Mouse (Mus musculus): Measurements from ENCODE around the gene Prima1. TPM values are rescaled to one million over a fixed set of nuclear protein-coding genes. Genes with fewer than 3 reads are reported as not detected.

Gene Prima1
- total RNA-seq (2021), result 1.4 and 1.8 TPM in 2 replicates
- long read RNA-seq, result 0 reads

- peak; percentile 80 for DNase-seq
Measured at GRCm38 (mm10) chr12:103242083-103242581, at the start of gene Prima1. Gene Prima1, minus strand, starts transcription at chr12:103242150.

GRCm38 (mm10) chr12:103287276-103287675 is 45.3 kb upstream of the Prima1 start:
- no peak for DNase-seq

GRCm38 (mm10) chr12:103283411-103283810 is 41.5 kb upstream of the Prima1 start:
- no peak for DNase-seq

GRCm38 (mm10) chr12:103282936-103283335 is 41.0 kb upstream of the Prima1 start:
- DNase-seq, result no peak

- no peak for DNase-seq
Measured at GRCm38 (mm10) chr12:103281912-103282311, 40.0 kb upstream of the Prima1 start.

- DNase-seq, result no peak
Measured at GRCm38 (mm10) chr12:103281491-103281890, 39.5 kb upstream of the Prima1 start.

- no peak for DNase-seq
Measured at GRCm38 (mm10) chr12:103276422-103276821, 34.5 kb upstream of the Prima1 start.

GRCm38 (mm10) chr12:103273732-103274131 is 31.8 kb upstream of the Prima1 start:
- no peak for DNase-seq

GRCm38 (mm10) chr12:103273051-103273450 is 31.1 kb upstream of the Prima1 start:
- DNase-seq, result no peak

- no peak for DNase-seq
Measured at GRCm38 (mm10) chr12:103272176-103272575, 30.2 kb upstream of the Prima1 start.

GRCm38 (mm10) chr12:103266605-103267004 is 24.7 kb upstream of the Prima1 start:
- no peak for DNase-seq

GRCm38 (mm10) chr12:103262017-103262865 is 20.3 kb upstream of the Prima1 start:
- peak; percentile 65 for DNase-seq

GRCm38 (mm10) chr12:103252901-103253434 is 11.0 kb upstream of the Prima1 start:
- DNase-seq, result no peak

- DNase-seq, result no peak
Measured at GRCm38 (mm10) chr12:103251151-103251550, 9.2 kb upstream of the Prima1 start.

- DNase-seq, result no peak
Measured at GRCm38 (mm10) chr12:103250333-103250732, 8.4 kb upstream of the Prima1 start.

GRCm38 (mm10) chr12:103243041-103243440 is 1.1 kb upstream of the Prima1 start:
- DNase-seq, result no peak

GRCm38 (mm10) chr12:103242591-103243025 is 658 bp upstream of the Prima1 start:
- DNase-seq, result peak; percentile 74

GRCm38 (mm10) chr12:103241311-103242082 is 453 bp downstream of the Prima1 start:
- DNase-seq, result peak; percentile 54

- peak; percentile 18 for DNase-seq
Measured at GRCm38 (mm10) chr12:103238924-103239460, 3.0 kb downstream of the Prima1 start.

GRCm38 (mm10) chr12:103235856-103236255 is 6.1 kb downstream of the Prima1 start:
- DNase-seq, result no peak

- peak; percentile 56 for DNase-seq
Measured at GRCm38 (mm10) chr12:103235251-103235650, 6.7 kb downstream of the Prima1 start.

- no peak for DNase-seq
Measured at GRCm38 (mm10) chr12:103229058-103229457, 12.9 kb downstream of the Prima1 start.
